Mouse (Mus musculus) bone marrow, adult 2 months (tissue): ENCODE measurements around the gene Tbc1d10c. TPM values are rescaled to one million over a fixed set of nuclear protein-coding genes. Genes with fewer than 3 reads are reported as not detected.

Experiments
- H3K27ac ChIP-seq: fragments of 200-500 bp; 2 replicates; pipeline ENCODE4 v1.5.1; 2012; ENCODE audit warnings: low read depth, mild to moderate bottlenecking, control low read depth, inconsistent platforms, low read length; ENCODE audit not compliant: control insufficient read depth, poor library complexity, insufficient read depth
- H3K4me1 ChIP-seq: fragments of 200-500 bp; 2 replicates; pipeline ENCODE4 v1.6.1; 2011; ENCODE audit warnings: low read length; ENCODE audit not compliant: control insufficient read depth, insufficient read depth
- H3K4me3 ChIP-seq: fragments of 200-500 bp; replicated peaks from 2 replicates; pipeline ENCODE3; 2011; ENCODE audit warnings: mild to moderate bottlenecking, low read depth, low read length, control low read depth; ENCODE audit not compliant: control insufficient read depth
- CTCF ChIP-seq: fragments of 200-500 bp; IDR thresholded peaks from 2 replicates; pipeline ENCODE4 v1.5.1; 2011; ENCODE audit warnings: low read length, control low read depth; ENCODE audit not compliant: control insufficient read depth, insufficient read depth
- POLR2A ChIP-seq: fragments of 200-500 bp; IDR thresholded peaks from 2 replicates; pipeline ENCODE4 v1.6.1; 2011; ENCODE audit warnings: low read depth, mild to moderate bottlenecking, control low read depth, low read length, borderline replicate concordance; ENCODE audit not compliant: control insufficient read depth
- WGBS: fragments of 180-500 bp; shearing (Covaris S2); methylation state at CpG from one replicate; pipeline ENCODE4 v1.1.7; 2018; 5-methylcytosine and 5-hydroxymethylcytosine counted together
- polyA plus RNA-seq: library from polyadenylated mRNA; stranded (reverse); fragments of >200 nt; gene quantifications from 2 replicates; pipeline ENCODE4 v1.2.4, GENCODE M21; 2011; ENCODE audit warnings: low replicate concordance; ENCODE audit not compliant: missing spikeins, insufficient read depth, insufficient read length

Tbc1d10c gene
- polyA plus RNA-seq, 1 experiment = 168 TPM

DNA sequence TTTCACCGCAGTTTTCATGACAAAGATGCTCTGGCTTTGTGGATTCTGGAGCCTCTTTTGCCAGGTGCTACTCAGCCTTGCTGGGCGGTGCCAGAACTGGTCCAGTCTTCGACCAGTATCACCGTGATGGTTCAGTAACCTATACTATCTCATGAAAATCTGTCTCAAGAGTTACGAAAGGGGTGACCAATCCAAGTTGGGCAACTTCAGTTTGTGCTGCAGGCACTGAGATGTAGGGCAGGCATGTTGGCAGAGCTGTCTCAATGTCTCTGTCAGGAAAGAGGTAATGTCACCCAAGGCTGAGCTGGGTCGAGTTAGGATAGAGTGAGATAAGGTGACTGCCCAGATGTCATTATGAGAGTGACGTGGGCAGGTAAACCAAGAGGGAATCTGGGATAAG is 10.7 kb downstream of the Tbc1d10c start:
- WGBS = 53% methylated on average over 7 of the region's 7 CpGs
- TF ChIP-seq POLR2A = no peak
- no peak for TF ChIP-seq CTCF
- peaks cover 11% of the 10 kb centered on the region for H3K4me1 ChIP-seq
- H3K4me3 ChIP-seq = no peak overlapping the region
- H3K27ac ChIP-seq = peak overlapping the region; percentile 25

- Histone ChIP-seq H3K4me1 (peaks cover 8% of the 10 kb centered on the region), H3K27ac (no peak within 1 kb of the TSS), H3K4me3 (no peak within 1 kb of the TSS)
- WGBS = 73% methylated on average over 11 of the region's 11 CpGs
- TF ChIP-seq POLR2A (no peak), CTCF (no peak)
Observed at GRCm38 (mm10) chr19:4175368-4175947, 15.6 kb downstream of the Tbc1d10c start, which contains the start of gene Carns1. Gene Carns1, minus strand, starts transcription at chr19:4175479.

DNA sequence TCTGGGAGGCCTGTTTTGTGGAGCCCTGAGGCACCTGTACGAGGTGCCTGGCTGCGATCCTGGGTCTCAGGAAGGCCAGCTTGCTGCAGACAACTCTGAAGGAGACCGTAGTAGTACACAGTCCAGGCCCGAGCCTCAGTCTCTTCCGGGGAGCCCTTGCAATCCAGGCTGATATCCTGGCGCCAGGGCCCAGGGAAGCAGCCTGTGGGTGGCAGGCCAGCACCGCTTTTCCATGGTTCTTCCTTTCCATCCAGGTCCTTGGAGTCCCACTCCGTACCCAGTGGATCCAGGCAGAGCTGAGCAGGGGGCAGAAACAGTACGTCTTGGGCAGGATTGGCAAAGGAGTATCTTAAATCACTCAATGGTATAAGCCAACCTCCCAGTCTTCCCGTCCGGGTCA is 18.2 kb downstream of the Tbc1d10c start:
- no peak overlapping the region for H3K4me3 ChIP-seq
- 73% methylated on average over 11 of the region's 11 CpGs for WGBS
- H3K27ac ChIP-seq = no peak overlapping the region
- TF ChIP-seq CTCF (no peak), POLR2A (no peak)
- H3K4me1 ChIP-seq = peaks cover 10% of the 10 kb centered on the region

- peak overlapping the region; percentile 65 for H3K27ac ChIP-seq
- TF ChIP-seq CTCF (no peak), POLR2A (0 out of 2 replicates have a peak, but pooled peaks have one; percentile 34)
Observed at GRCm38 (mm10) chr19:4171393-4172290, 19.4 kb downstream of the Tbc1d10c start.

GRCm38 (mm10) chr19:4170723-4171392 is 20.2 kb downstream of the Tbc1d10c start:
- peak overlapping the region; percentile 65 for H3K27ac ChIP-seq
- TF ChIP-seq CTCF = no peak
- H3K4me3 ChIP-seq = no peak overlapping the region
- peaks cover 10% of the 10 kb centered on the region for H3K4me1 ChIP-seq
- 74% methylated on average over 10 of the region's 10 CpGs for WGBS

More at GRCm38 (mm10) chr19:4171393-4172290, 19.4 kb downstream of the Tbc1d10c start:
- Histone ChIP-seq H3K4me1 (peaks cover 10% of the 10 kb centered on the region), H3K4me3 (no peak overlapping the region)
- WGBS = 19% methylated on average over 13 of the region's 13 CpGs

DNA sequence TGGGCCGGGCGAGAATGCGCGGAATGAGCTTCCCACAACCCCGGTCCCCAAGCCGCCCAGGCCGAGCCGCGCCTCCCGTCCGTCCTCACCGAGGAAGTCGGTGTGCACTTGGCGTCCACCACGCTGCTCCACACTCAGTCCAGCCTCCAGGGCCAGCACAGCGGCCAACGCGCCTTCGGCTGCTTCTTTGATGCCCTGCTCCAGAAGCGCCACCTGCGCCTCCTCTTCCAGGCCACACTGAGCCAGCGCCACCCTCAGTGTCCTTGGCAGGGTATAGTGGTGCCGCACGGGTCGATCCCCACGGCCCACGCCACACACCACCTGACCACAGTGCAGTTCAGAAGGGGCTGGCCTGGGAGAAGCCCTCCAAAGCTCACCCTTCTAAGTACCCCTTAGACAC is 21.3 kb downstream of the Tbc1d10c start:
- no peak for TF ChIP-seq POLR2A
- no peak for TF ChIP-seq CTCF
- H3K4me3 ChIP-seq = peak overlapping the region; percentile 71
- WGBS = 6% methylated on average over 27 of the region's 27 CpGs
- H3K4me1 ChIP-seq = peaks cover 10% of the 10 kb centered on the region
- H3K27ac ChIP-seq = peak overlapping the region; percentile 89

DNA sequence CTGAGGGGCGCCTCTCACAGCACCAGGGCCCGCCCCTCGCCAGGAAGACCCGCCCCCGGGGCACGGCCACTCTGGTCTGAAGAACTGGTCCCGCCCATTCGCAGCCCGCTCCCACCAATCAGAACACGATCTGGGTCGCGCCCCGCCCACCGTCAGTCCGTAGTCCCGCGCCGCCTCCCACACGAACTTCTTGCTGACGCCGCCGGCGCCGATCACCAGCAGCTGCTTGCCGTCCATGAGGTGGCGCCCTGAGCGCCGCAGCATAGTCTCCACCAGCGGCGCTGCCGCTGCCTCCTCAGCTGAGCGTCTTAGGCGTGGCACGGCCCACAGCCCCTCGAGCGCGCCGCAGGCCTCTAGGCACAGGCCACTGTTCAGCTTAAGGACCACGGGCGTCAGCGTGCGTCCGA is 21.7 kb downstream of the Tbc1d10c start:
- Histone ChIP-seq H3K4me1 (peaks cover 10% of the 10 kb centered on the region), H3K27ac (peak overlapping the region; percentile 89), H3K4me3 (peak overlapping the region; percentile 71)
- under 1% methylated on average over 43 of the region's 43 CpGs for WGBS
- peak; percentile 90 for TF ChIP-seq CTCF
- TF ChIP-seq POLR2A = peak; percentile 92

- no peak for TF ChIP-seq CTCF
- no peak for TF ChIP-seq POLR2A
Observed at GRCm38 (mm10) chr19:4166678-4167476, 24.2 kb downstream of the Tbc1d10c start.

More at GRCm38 (mm10) chr19:4166678-4167476, 24.2 kb downstream of the Tbc1d10c start:
- Histone ChIP-seq H3K4me1 (peaks cover 10% of the 10 kb centered on the region), H3K27ac (no peak overlapping the region), H3K4me3 (no peak overlapping the region)
- 82% methylated on average over 9 of the region's 9 CpGs for WGBS
